Mouse (Mus musculus) layer of hippocampus, adult 9-11 months (tissue): Measurements from ENCODE around the gene Pif1.

ENCODE experiments used
- DNase-seq: peaks from one replicate; pipeline ENCODE4 v3.0.0; 2022

The Pif1 gene

GRCm38 (mm10) chr9:65641446-65642052 lies 54.6 kb downstream of the Pif1 start:
- no peak for DNase-seq

- no peak for DNase-seq
Observed at GRCm38 (mm10) chr9:65642546-65642945, 55.6 kb downstream of the Pif1 start.

- no peak for DNase-seq
Observed at GRCm38 (mm10) chr9:65644960-65645359, 58.0 kb downstream of the Pif1 start.
